Mouse (Mus musculus) R1 (cell line): ENCODE results near the gene Mrpl40.
"Not testable (repeated sequence)": the region's sequence is repeated elsewhere in the genome, so short reads cannot be mapped to it uniquely, and the experiment has no call there.

Experiments
- DNase-seq: peaks from one replicate; pipeline ENCODE4 v3.0.0-alpha.2; 2018; ENCODE audit warnings: low read depth, low spot score

Gene Mrpl40

DNA sequence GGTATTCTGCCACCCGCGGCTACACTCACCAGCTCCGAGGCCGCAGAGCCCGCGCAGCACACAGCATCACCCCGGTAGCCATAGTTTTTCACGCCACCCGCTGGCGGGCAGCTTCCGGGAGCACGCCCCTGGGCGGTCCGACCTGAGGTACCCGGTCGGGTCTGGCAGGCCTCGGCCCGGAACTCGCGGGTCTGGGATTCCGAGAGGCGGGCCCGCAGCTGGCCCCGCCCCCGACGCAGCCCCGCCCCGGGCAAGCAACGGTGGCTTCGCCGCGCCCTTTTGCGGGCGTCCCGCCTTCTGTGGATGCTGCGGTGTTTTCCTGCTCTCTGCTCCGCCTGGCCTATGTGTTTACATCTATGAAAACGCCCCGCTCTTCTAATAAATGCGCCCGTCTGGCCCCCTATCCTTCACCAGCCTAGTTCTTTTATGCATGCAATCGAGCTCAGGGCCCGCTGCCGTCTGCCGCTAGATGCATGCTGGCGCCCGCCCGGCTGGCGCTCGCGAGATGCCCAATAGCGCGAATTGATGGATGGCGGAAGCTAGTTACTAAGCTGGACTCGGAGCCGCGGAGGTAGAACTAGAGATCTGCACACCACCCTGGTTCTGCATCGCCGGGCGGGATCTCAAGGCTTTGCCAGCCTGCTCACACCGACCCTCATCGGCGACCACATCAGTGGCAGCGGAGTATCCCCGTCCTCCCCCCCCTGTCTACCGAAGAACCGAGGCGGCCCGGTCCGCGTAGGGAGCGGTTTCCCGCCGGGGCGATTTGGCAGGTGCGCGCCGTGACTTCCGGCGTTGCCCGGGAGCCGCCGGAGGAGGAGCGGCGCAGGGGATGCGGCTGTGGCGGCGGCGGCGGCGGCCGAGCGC is at the start of gene Mrpl40, which contains the start of gene Hira:
Gene Mrpl40 (minus strand): TSS at position 421 of the 867 bp plus-strand sequence.
Gene Hira (plus strand): TSS at position 596 of the 867 bp plus-strand sequence.
- peak; percentile 94 for DNase-seq

DNA sequence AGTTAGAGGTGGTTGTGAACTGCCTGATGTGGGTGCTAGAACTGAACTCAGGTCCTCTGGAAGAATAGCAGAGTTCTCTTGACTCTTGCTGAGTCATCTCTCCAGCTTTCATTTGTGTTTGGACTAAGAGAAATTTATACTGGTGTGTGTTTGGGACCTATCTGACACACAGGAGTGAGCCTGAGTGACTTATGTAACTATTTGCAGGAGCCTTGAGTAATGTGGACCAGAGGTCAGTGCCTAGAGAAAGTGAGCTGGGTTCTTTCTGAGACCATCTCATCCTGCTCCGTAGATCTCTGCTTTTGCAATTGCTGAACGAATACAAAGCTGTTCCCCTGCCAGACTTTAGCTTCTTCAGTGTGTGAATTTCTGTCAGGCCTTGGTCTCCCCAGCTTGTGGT is 45.1 kb upstream of the Mrpl40 start:
- no peak for DNase-seq

DNA sequence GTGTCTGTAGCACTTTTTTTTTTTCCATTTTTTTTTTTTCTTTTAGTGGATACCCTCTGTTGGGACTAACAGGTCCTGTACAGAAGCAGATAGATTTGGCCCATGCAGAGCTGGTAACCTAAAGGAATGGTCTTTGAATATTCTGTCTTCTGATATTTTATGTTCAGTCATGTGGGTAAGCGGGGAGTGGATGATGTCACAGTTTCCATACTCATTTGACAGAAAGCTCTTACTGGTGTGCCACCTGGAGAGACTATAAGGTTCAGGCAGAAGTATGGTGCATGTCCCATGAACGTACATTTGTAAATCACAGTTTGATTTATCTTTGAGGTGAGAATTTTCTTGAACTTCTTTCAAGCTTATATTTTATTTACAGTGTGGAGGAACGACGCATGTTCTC is 39.4 kb upstream of the Mrpl40 start:
- no peak for DNase-seq

- DNase-seq, result no peak
These were observed 29.0 kb upstream of the Mrpl40 start for GRCm38 (mm10) chr16:18905648-18906047.

- no peak for DNase-seq
These were observed 19.8 kb upstream of the Mrpl40 start for GRCm38 (mm10) chr16:18896429-18896828.

DNA sequence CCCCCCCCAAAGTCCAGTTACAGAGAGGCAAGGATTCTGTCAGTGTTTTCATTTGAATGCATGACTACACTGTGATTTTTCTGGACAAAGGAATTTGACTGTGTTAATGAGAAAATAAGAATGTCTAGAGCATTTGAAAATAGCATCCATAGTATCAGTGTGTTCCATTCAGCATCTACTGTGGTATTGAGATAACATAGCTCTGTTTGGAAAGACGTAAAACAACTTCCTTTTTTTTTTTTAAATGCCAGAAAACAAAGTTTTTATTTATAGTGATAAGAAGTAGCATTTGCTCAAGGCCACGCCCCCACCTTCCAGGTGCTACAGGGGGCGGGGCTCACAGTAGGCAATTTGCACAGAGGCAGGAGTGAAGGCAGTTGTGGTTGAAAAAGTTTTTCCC is 18.6 kb upstream of the Mrpl40 start:
- DNase-seq, result no peak

DNA sequence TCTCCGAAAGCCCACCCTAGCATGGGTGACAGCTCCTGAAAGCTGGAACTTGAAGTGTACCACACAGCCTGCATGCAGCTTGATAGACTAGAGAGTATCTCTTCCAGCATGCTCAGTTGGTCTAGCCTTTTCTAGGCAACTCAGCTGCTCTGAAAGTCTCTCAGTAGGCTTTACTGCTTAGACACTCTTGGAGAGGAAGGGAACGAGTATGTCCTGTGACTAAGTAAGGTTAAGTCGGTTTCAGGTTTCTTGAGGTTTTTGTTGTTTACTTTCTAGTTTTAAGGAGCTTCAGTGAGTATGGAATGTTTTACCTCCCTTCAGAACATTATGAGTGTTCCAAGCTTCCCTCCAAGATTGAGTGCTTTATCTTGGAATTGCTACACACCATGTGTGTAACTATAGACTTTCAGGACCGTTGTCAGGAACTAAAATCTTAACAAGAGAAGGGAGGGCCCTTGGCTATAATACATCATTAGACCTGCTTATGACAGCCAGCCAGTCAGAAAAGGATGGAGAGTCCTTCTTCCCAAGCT is 17.2 kb upstream of the Mrpl40 start:
- no peak for DNase-seq

DNA sequence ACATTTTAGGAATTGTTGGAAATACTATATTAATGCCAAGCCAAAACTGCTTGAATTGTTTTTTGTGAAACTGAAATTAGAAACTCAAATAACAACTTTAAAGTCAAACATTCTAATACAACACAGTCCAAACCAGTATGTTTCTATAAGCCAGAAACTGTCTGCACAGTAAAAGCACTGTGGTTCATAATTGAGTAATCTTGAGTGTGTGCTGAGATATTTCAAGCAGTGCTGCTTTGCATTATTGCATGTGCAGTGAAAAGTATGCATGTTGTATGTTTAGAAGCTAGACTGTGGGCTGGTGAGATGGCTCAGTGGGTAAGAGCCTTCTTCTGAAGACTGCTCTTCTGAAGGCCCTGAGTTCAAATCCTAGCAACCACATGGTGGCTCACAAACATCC is 7.4 kb upstream of the Mrpl40 start:
- DNase-seq, result no peak

DNA sequence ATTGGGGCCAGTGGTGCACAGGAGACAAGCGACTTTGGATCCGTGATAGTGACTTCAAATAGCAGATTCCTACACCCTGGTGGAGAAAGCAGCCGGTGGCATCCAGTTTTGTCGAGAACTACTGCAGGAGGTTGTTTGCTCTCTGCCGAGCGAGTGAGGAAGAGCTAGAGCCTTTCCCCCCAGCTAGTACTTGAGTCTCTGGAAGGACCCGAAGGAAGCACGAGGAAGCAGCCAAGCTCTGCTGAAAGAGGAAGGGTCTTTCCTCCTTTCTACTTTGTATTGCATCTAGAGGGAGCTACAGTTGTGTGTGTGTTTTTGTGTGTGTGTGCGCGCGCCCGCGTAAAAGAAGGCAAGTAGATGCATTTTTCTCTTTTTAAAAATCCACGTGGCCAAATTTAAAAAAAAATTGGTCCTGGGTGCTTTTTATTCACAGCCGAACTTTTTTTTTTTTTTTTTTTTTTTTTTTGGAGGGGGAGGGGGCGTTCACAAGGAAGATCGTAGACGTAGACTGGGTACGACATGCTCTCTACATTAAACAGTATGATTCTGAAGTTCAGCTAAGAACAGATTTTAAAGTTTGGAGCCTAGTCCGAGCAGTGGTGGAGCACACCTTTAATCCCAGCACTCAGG is 1.5 kb upstream of the Mrpl40 start:
- no peak for DNase-seq

GRCm38 (mm10) chr16:18877386-18878090 is 876 bp upstream of the Mrpl40 start:
- peak; percentile 90 for DNase-seq

DNA sequence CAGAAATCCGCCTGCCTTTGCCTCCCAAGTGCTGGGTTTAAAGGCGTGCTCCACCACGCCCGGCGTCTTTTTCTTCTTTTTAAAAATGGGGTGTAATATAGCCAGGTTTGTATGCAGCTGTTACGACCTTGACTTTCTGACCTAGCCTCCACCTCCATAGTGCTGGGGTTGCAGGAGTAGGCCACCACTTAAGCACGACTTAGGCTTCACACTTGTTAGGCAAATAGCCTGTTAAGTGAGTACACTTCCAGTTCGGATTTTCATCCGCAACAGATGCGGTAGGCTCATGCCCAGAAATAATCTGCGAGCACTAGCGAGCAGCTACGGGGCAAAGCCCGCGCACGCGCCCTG is 596 bp downstream of the Mrpl40 start:
- no peak for DNase-seq

GRCm38 (mm10) chr16:18870495-18870894 is 6.2 kb downstream of the Mrpl40 start:
- DNase-seq, result not testable (repeated sequence)

GRCm38 (mm10) chr16:18860186-18860585 is 16.5 kb downstream of the Mrpl40 start:
- DNase-seq, result no peak

DNA sequence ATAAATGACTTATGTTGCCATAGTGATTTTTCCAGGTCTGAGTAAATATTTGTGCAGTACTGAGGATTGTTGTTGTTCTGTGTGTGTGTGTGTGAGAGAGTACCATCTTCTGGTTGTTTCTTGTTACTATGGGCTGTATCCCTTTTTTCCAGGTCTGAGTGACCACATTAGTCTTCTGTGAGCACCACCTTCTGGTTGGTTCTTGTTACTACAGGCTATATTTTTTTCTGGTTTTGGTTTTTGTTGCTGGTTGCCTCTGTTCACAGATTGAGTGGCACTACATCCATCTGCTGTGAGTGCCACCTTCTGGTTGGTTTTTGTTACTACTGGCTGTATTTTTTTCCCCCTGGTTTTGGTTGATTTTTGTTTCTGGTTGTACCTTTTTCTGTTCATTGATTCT is 18.1 kb downstream of the Mrpl40 start:
- DNase-seq, result peak; percentile 93

GRCm38 (mm10) chr16:18849521-18850190 is 27.0 kb downstream of the Mrpl40 start:
- peak; percentile 63 for DNase-seq

DNA sequence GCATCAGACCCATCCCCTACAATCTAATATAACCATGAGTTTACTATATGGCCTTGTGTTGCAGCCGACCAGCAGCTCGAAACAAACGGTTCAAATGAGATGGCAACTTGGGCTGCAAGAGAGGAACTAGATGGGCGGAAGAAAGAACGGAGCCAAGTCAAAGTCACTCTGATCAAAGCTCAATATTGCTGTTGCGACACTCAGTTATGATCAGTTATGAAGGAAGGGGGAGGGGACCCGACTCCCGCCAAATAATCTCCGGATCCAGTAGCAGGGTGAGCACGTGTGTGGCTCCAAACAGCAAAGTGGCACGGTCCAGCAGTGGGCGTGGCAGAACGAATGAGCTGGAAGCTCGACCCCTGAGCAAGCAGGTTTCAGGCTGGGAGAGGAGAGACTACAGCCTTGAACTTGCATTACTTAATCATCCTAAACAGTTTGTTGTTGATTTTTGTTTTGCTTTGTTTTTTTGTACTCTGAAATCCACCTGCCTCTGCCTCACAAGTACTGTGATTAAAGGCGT is 30.3 kb downstream of the Mrpl40 start:
- DNase-seq, result peak; percentile 62

GRCm38 (mm10) chr16:18838346-18838745 is 38.3 kb downstream of the Mrpl40 start:
- DNase-seq, result no peak

DNA sequence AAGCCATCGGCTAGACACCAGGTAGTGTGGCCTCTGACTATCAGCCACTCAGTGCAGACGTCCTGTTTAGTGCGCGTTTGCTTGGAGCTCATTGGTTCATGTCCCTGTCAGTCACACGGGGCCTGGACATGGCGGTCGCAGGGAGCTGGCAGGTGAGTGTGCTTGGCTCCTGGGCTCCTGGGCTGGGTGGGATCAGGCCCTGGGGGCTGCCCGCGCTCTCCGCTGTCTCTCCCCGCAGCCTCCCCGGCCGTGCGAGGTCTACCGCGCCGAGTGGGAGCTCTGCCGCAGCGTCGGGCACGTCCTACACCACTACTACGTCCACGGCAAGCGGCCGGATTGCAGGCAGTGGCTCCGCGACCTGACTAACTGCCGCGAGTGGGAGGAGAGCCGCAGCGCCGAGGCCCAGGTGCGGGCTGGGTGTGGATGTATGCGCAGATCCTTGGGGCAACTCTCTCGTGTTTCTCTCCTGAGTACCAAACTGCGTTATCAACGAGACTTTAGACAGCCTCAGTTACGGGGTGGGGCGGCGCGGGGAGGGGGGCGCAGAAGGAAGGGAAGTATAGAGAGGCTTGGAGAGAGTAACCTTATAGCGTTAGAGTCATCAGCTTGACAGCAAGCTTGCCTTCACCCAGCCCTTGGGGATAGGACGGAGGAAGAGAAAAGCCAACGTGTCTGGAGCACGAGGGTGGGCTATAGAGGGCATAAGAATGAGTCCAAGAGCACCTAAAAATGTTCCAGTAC is 40.0 kb downstream of the Mrpl40 start, which contains the start of the genes 2510002D24Rik and Gm28539:
Gene 2510002D24Rik (plus strand): TSS at position 111 of the 741 bp plus-strand sequence.
Gene Gm28539 (plus strand): TSS at position 117 of the 741 bp plus-strand sequence.
- DNase-seq, result peak; percentile 99

- no peak for DNase-seq
These were observed 40.6 kb downstream of the Mrpl40 start for GRCm38 (mm10) chr16:18836073-18836467.

DNA sequence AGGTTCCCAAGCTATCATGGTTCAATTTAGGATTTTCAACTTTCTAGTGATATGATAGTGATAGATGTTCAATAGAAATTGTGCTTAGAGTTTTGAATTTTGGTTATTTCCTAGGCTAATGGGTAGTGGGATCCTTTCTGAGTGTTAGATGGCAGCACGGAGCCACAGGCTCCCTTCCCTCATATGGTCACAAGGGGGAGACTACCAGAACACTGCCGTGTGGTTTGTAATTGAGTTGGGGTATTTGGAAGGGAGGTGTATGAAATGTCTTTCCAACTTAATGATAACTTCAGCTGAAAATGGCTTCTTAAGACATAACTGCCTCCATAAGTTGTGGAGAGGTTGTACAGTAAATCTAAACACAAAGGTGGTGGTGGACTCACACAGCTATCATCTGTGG is 43.2 kb downstream of the Mrpl40 start:
- DNase-seq, result no peak
